Mouse (Mus musculus) liver, postnatal 0 days (tissue): ENCODE measurements around the gene Tas2r134. TPM values are rescaled to one million over a fixed set of nuclear protein-coding genes. Genes with fewer than 3 reads are reported as not detected.

ENCODE experiments used
- ATAC-seq: fragments of 200-750 bp; cut with Nextera tagmentation; 2 replicates; pipeline ENCODE4 v1.8.0; 2017; ENCODE audit warnings: mild to moderate bottlenecking, moderate library complexity
- DNase-seq: peaks from one replicate; pipeline ENCODE4 v3.0.0-alpha.2; 2016
- H3K27ac ChIP-seq: fragments of 300-500 bp; sonication (generic); 2 replicates; pipeline ENCODE4 v1.5.1; 2014; ENCODE audit warnings: antibody characterized with exemption, moderate library complexity, mild to moderate bottlenecking, low read depth
- H3K27me3 ChIP-seq: fragments of 300-500 bp; sonication (generic); 2 replicates; pipeline ENCODE4 v1.6.1; 2014; ENCODE audit warnings: low read length, control low read depth, mixed read lengths; ENCODE audit not compliant: insufficient read depth
- H3K36me3 ChIP-seq: fragments of 300-500 bp; sonication (generic); replicated peaks from 2 replicates; pipeline ENCODE4 v1.6.1; 2014; ENCODE audit warnings: mild to moderate bottlenecking, control low read depth, low read length, moderate library complexity, mixed read lengths; ENCODE audit not compliant: insufficient read depth
- H3K4me1 ChIP-seq: fragments of 300-500 bp; sonication (generic); 2 replicates; pipeline ENCODE4 v1.6.1; 2014; ENCODE audit warnings: antibody characterized with exemption, mild to moderate bottlenecking, control low read depth; ENCODE audit not compliant: insufficient read depth
- H3K4me2 ChIP-seq: fragments of 300-500 bp; sonication (generic); 2 replicates; pipeline ENCODE4 v1.6.1; 2014; ENCODE audit warnings: low read depth, mild to moderate bottlenecking, low read length, moderate library complexity, mixed read lengths
- H3K4me3 ChIP-seq: fragments of 300-500 bp; sonication (generic); 2 replicates; pipeline ENCODE4 v1.5.1; 2014; ENCODE audit warnings: low read depth, low read length
- H3K9ac ChIP-seq: fragments of 300-500 bp; sonication (generic); replicated peaks from 2 replicates; pipeline ENCODE4 v1.6.1; 2014; ENCODE audit warnings: mild to moderate bottlenecking, moderate library complexity
- H3K9me3 ChIP-seq: fragments of 300-500 bp; sonication (generic); 2 replicates; pipeline ENCODE4 v1.6.1; 2016; ENCODE audit warnings: mild to moderate bottlenecking, control low read depth, low read length, mixed read lengths
- CTCF ChIP-seq: sonication (generic); IDR thresholded peaks from 2 replicates; pipeline ENCODE4 v1.5.1; 2016; ENCODE audit warnings: antibody characterized with exemption, low read depth
- EP300 ChIP-seq: IDR thresholded peaks from 2 replicates; pipeline ENCODE4 v1.6.1; 2016; ENCODE audit warnings: antibody characterized with exemption, low read depth, mild to moderate bottlenecking
- WGBS: fragments of 180-500 bp; shearing (Covaris S2); extraction: QIAGEN DNeasy Blood & Tissue Kit; methylation state at CpG from one replicate; pipeline ENCODE4 v1.1.7; 2014; ENCODE audit not compliant: insufficient replicate concordance; 5-methylcytosine and 5-hydroxymethylcytosine counted together
- polyA plus RNA-seq: library from polyadenylated mRNA; unstranded; fragments of >200 nt; fragmentation: Nextera tagmentation; extraction: Ambion mirVana; gene quantifications from 2 replicates; pipeline ENCODE4 v1.2.1, GENCODE M21; 2015

Gene Tas2r134
- not detected in 2 replicates for polyA plus RNA-seq

DNA sequence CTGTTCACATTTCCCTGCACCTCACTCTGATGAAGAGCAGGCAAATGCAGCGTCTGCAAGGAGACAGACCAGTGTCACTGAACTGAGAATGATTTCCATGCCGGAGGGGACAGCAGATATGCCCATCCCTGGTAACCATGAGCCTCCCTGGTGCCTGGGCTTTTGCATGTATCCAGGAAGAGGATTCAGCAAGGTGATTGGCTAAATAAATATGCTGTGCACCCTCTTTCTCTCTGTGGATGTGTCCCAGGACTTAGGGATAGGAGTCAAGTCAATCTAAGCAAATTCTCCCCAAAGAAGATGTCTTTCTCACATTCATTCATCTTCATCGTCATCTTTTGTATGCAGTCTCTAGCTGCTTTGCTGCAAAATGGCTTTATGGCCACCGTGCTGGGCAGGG is at the start of gene Tas2r134:
Tas2r134 (plus strand) TSS at position 301 of the 400 bp plus-strand sequence.
- no peak for ATAC-seq
- WGBS: 76% methylated on average over 4 of the region's 4 CpGs
- H3K27me3 ChIP-seq: no peaks in the 10 kb centered on the region

DNA sequence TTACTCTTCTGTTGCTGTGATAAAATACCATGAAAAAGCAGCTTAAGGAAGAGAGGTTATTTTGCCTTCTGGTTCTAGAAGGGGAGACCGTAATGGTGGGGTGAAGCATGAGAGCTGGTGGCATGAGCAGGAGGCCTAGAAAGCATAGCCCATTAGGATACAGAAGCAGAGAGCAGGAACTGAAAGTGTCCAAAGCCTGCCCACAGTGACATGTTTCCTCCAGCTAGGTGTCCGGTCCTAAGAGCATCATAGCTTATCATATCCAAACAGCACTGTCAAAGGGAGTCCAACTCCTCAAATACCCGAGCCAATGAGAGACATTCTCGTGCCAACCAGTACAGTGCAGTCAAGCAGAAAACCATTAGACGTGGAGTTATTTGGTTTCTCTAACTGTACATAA is 47.5 kb upstream of the Tas2r134 start:
- DNase-seq (no peak), ATAC-seq (no peak)
- Histone ChIP-seq H3K36me3 (no peaks in the 10 kb centered on the region), H3K9ac (no peak overlapping the region), H3K9me3 (no peaks in the 10 kb centered on the region), H3K4me3 (no peak overlapping the region), H3K27me3 (no peaks in the 10 kb centered on the region), H3K4me1 (no peaks in the 10 kb centered on the region), H3K4me2 (no peak overlapping the region), H3K27ac (no peak overlapping the region)
- TF ChIP-seq CTCF (no peak), EP300 (no peak)
- 61% methylated on average over 5 of the region's 5 CpGs for WGBS

More for the DNA sequence above, at the start of gene Tas2r134:
- Histone ChIP-seq H3K4me2 (no peak within 1 kb of the TSS), H3K9ac (no peak within 1 kb of the TSS), H3K4me1 (no peaks in the 10 kb centered on the region), H3K27ac (no peak within 1 kb of the TSS), H3K9me3 (no peaks in the 10 kb centered on the region), H3K36me3 (no peaks in the 10 kb centered on the region), H3K4me3 (no peak within 1 kb of the TSS)
- DNase-seq: no peak
- TF ChIP-seq CTCF (no peak), EP300 (no peak)

GRCm38 (mm10) chr2:51584050-51585046 is 43.0 kb upstream of the Tas2r134 start:
- H3K9ac ChIP-seq: no peak overlapping the region
- TF ChIP-seq EP300 (no peak), CTCF (no peak)
- 82% methylated on average over 9 of the region's 9 CpGs for WGBS
- no peaks in the 10 kb centered on the region for H3K27me3 ChIP-seq
- no peak for DNase-seq
- ATAC-seq: no peak
- H3K27ac ChIP-seq: no peak overlapping the region
- H3K4me2 ChIP-seq: no peak overlapping the region
- no peak overlapping the region for H3K4me3 ChIP-seq
- H3K9me3 ChIP-seq: no peaks in the 10 kb centered on the region
- H3K4me1 ChIP-seq: no peaks in the 10 kb centered on the region
- no peaks in the 10 kb centered on the region for H3K36me3 ChIP-seq

- TF ChIP-seq CTCF: no peak
- no peak for TF ChIP-seq EP300
- no peaks in the 10 kb centered on the region; the same call in 1 of the 2 replicates for H3K4me1 ChIP-seq
- H3K27me3 ChIP-seq: no peaks in the 10 kb centered on the region
- H3K4me3 ChIP-seq: no peak overlapping the region
- DNase-seq: no peak
- H3K4me2 ChIP-seq: no peak overlapping the region
- no peak overlapping the region for H3K27ac ChIP-seq
- 51% methylated on average over 4 of the region's 4 CpGs for WGBS
- H3K36me3 ChIP-seq: no peaks in the 10 kb centered on the region
- H3K9ac ChIP-seq: no peak overlapping the region
- H3K9me3 ChIP-seq: no peaks in the 10 kb centered on the region
- ATAC-seq: no peak
Measured at GRCm38 (mm10) chr2:51588336-51588735, 39.0 kb upstream of the Tas2r134 start.

GRCm38 (mm10) chr2:51588895-51589294 is 38.4 kb upstream of the Tas2r134 start:
- H3K27me3 ChIP-seq: no peaks in the 10 kb centered on the region
- no peaks in the 10 kb centered on the region for H3K36me3 ChIP-seq
- no peak overlapping the region for H3K9ac ChIP-seq
- TF ChIP-seq CTCF (peak; percentile 62), EP300 (no peak)
- 71% methylated on average over 6 of the region's 6 CpGs for WGBS
- H3K4me1 ChIP-seq: no peaks in the 10 kb centered on the region; the same call in 1 of the 2 replicates
- H3K9me3 ChIP-seq: no peaks in the 10 kb centered on the region
- DNase-seq (peak; percentile 33), ATAC-seq (no peak)
- H3K4me2 ChIP-seq: no peak overlapping the region
- no peak overlapping the region for H3K4me3 ChIP-seq
- no peak overlapping the region for H3K27ac ChIP-seq

GRCm38 (mm10) chr2:51589627-51590026 is 37.7 kb upstream of the Tas2r134 start:
- TF ChIP-seq EP300 (no peak), CTCF (no peak)
- no peak for ATAC-seq
- no peak for DNase-seq
- Histone ChIP-seq H3K9ac (no peak overlapping the region), H3K27ac (no peak overlapping the region), H3K9me3 (no peaks in the 10 kb centered on the region), H3K36me3 (no peaks in the 10 kb centered on the region), H3K4me1 (no peaks in the 10 kb centered on the region; the same call in 1 of the 2 replicates), H3K27me3 (no peaks in the 10 kb centered on the region), H3K4me2 (no peak overlapping the region), H3K4me3 (no peak overlapping the region)
- 43% methylated on average over 1 of the region's 1 CpGs for WGBS
